Mouse (Mus musculus): Measurements from ENCODE around the gene Otop1. TPM values are rescaled to one million over a fixed set of nuclear protein-coding genes. Genes with fewer than 3 reads are reported as not detected.

Otop1 gene
- total RNA-seq, 1 experiment = 1.5 TPM

GRCm38 (mm10) chr5:38334582-38334981 lies 58.8 kb downstream of the Otop1 start:
- Histone ChIP-seq H3K27ac (ENCODE audit: insufficient read depth, low read depth, low read length, poor library complexity, severe bottlenecking) (no peak overlapping the region), H3K4me3 (ENCODE audit: insufficient read depth in 1 of 2, low read depth in 1 of 2, low read length in 2 of 2, poor library complexity in 1 of 2, severe bottlenecking in 1 of 2) (no peak overlapping the region), H3K36me3 (ENCODE audit: control insufficient read depth, insufficient read depth, low read length, poor library complexity, severe bottlenecking) (no peaks in the 10 kb centered on the region), H3K4me1 (ENCODE audit: control insufficient read depth in 2 of 2, insufficient read depth in 2 of 2, low read length in 2 of 2, poor library complexity in 1 of 2) (no peaks in the 10 kb centered on the region), H3K9me3 (ENCODE audit: control insufficient read depth, insufficient read depth, low read depth, low read length) (no peaks in the 10 kb centered on the region), H3K9ac (ENCODE audit: insufficient read depth, low read depth, low read length, poor library complexity, severe bottlenecking) (no peak overlapping the region)
- TF ChIP-seq ZNF384 (IDR thresholded peaks at IDR 0.05; ENCODE audit: low read depth, low read length) (no peak), HCFC1 (IDR thresholded peaks at IDR 0.05; ENCODE audit: borderline replicate concordance, insufficient read depth, low read length) (no peak), MAFK (IDR thresholded peaks at IDR 0.05; ENCODE audit: insufficient read depth, low read depth, low read length) (no peak), ZC3H11A (IDR thresholded peaks at IDR 0.05; ENCODE audit: borderline replicate concordance, low read depth, low read length) (no peak), CHD2 (IDR thresholded peaks at IDR 0.05; ENCODE audit: low read depth, low read length) (no peak)
- in situ Hi-C loops (cut with MboI; ENCODE audit: low sequenced_read_pairs in 2 of 2, unreplicated experiment in 2 of 2) = no loop called here
- no peak for DNase-seq (ENCODE audit: low read depth, low spot score)

GRCm38 (mm10) chr5:38343101-38343500 lies 67.3 kb downstream of the Otop1 start:
- Histone ChIP-seq H3K36me3 (ENCODE audit: control insufficient read depth, insufficient read depth, low read length, poor library complexity, severe bottlenecking) (no peaks in the 10 kb centered on the region), H3K9me3 (ENCODE audit: control insufficient read depth, insufficient read depth, low read depth, low read length) (no peaks in the 10 kb centered on the region), H3K4me3 (ENCODE audit: insufficient read depth in 1 of 2, low read depth in 1 of 2, low read length in 2 of 2, poor library complexity in 1 of 2, severe bottlenecking in 1 of 2) (no peak overlapping the region), H3K9ac (ENCODE audit: insufficient read depth, low read depth, low read length, poor library complexity, severe bottlenecking) (no peak overlapping the region), H3K4me1 (ENCODE audit: control insufficient read depth in 2 of 2, insufficient read depth in 2 of 2, low read length in 2 of 2, poor library complexity in 1 of 2) (no peaks in the 10 kb centered on the region), H3K27ac (ENCODE audit: insufficient read depth, low read depth, low read length, poor library complexity, severe bottlenecking) (no peak overlapping the region)
- in situ Hi-C loops (cut with MboI; ENCODE audit: low sequenced_read_pairs in 2 of 2, unreplicated experiment in 2 of 2) = no loop called here
- TF ChIP-seq CHD2 (IDR thresholded peaks at IDR 0.05; ENCODE audit: low read depth, low read length) = no peak
- TF ChIP-seq MAFK (IDR thresholded peaks at IDR 0.05; ENCODE audit: insufficient read depth, low read depth, low read length) = no peak
- TF ChIP-seq ZNF384 (IDR thresholded peaks at IDR 0.05; ENCODE audit: low read depth, low read length) = no peak
- TF ChIP-seq HCFC1 (IDR thresholded peaks at IDR 0.05; ENCODE audit: borderline replicate concordance, insufficient read depth, low read length) = no peak
- TF ChIP-seq ZC3H11A (IDR thresholded peaks at IDR 0.05; ENCODE audit: borderline replicate concordance, low read depth, low read length) = no peak
- no peak for DNase-seq (ENCODE audit: low read depth, low spot score)

DNA sequence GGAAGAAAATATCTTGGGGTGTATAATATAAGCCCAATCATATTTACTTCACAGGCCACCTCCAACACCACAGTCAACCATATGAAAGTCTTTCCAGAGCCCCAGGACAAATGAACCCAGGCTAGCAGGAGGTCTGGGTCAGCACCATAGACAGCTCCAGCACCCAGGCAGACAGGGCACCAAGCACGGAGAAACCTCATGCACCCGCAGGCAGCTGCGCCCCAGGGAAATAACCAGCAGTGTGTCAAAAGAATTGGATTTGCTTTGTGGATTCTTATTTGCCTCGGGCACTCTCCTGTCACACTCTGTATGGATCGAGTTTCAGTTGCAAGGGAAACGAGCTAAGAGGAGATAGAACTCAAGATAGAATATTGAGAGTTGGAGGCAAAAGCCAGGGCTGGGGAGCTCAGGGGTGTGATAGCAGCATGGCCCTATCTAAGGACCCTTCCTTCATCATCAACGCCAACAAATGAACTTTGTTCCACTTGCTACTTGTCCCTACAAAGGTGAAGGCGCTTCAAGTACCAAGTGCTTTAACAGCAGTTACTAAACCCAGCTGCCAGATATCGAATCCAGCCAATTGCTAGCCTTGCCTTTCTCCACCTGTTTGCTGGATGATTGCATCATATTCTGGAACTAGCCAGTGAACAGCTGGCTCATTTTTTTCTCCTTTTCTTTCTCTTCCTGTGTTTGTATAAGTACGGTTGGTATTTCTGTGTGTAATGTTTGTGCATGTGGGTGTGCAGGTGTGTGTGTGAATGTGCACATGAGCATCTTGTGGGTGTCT lies 71.1 kb downstream of the Otop1 start:
- Histone ChIP-seq H3K9me3 (ENCODE audit: control insufficient read depth, insufficient read depth, low read depth, low read length) (no peaks in the 10 kb centered on the region), H3K4me1 (ENCODE audit: control insufficient read depth in 2 of 2, insufficient read depth in 2 of 2, low read length in 2 of 2, poor library complexity in 1 of 2) (no peaks in the 10 kb centered on the region), H3K36me3 (ENCODE audit: control insufficient read depth, insufficient read depth, low read length, poor library complexity, severe bottlenecking) (no peaks in the 10 kb centered on the region), H3K4me3 (ENCODE audit: insufficient read depth in 1 of 2, low read depth in 1 of 2, low read length in 2 of 2, poor library complexity in 1 of 2, severe bottlenecking in 1 of 2) (no peak overlapping the region), H3K27ac (ENCODE audit: insufficient read depth, low read depth, low read length, poor library complexity, severe bottlenecking) (no peak overlapping the region), H3K9ac (ENCODE audit: insufficient read depth, low read depth, low read length, poor library complexity, severe bottlenecking) (no peak overlapping the region)
- peak; percentile 46 for DNase-seq (ENCODE audit: low read depth, low spot score)
- in situ Hi-C loops (cut with MboI; ENCODE audit: low sequenced_read_pairs in 2 of 2, unreplicated experiment in 2 of 2) = no loop called here
- TF ChIP-seq MAFK (IDR thresholded peaks at IDR 0.05; ENCODE audit: insufficient read depth, low read depth, low read length) (no peak), CHD2 (IDR thresholded peaks at IDR 0.05; ENCODE audit: low read depth, low read length) (no peak), HCFC1 (IDR thresholded peaks at IDR 0.05; ENCODE audit: borderline replicate concordance, insufficient read depth, low read length) (no peak)

GRCm38 (mm10) chr5:38350351-38350929 lies 74.7 kb downstream of the Otop1 start:
- DNase-seq (ENCODE audit: low read depth, low spot score) = peak; percentile 4

More at GRCm38 (mm10) chr5:38350351-38350929, 74.7 kb downstream of the Otop1 start:
- no peak overlapping the region for H3K27ac ChIP-seq (ENCODE audit: insufficient read depth, low read depth, low read length, poor library complexity, severe bottlenecking)
- no peak overlapping the region for H3K4me3 ChIP-seq (ENCODE audit: insufficient read depth in 1 of 2, low read depth in 1 of 2, low read length in 2 of 2, poor library complexity in 1 of 2, severe bottlenecking in 1 of 2)
- H3K9ac ChIP-seq (ENCODE audit: insufficient read depth, low read depth, low read length, poor library complexity, severe bottlenecking) = no peak overlapping the region
- in situ Hi-C loops (cut with MboI; ENCODE audit: low sequenced_read_pairs in 2 of 2, unreplicated experiment in 2 of 2) = no loop called here
- no peaks in the 10 kb centered on the region for H3K36me3 ChIP-seq (ENCODE audit: control insufficient read depth, insufficient read depth, low read length, poor library complexity, severe bottlenecking)
- H3K9me3 ChIP-seq (ENCODE audit: control insufficient read depth, insufficient read depth, low read depth, low read length) = no peaks in the 10 kb centered on the region
- H3K4me1 ChIP-seq (ENCODE audit: control insufficient read depth in 2 of 2, insufficient read depth in 2 of 2, low read length in 2 of 2, poor library complexity in 1 of 2) = no peaks in the 10 kb centered on the region
- TF ChIP-seq MAFK (IDR thresholded peaks at IDR 0.05; ENCODE audit: insufficient read depth, low read depth, low read length) (no peak), HCFC1 (IDR thresholded peaks at IDR 0.05; ENCODE audit: borderline replicate concordance, insufficient read depth, low read length) (no peak), CHD2 (IDR thresholded peaks at IDR 0.05; ENCODE audit: low read depth, low read length) (no peak), ZC3H11A (IDR thresholded peaks at IDR 0.05; ENCODE audit: borderline replicate concordance, low read depth, low read length) (no peak), ZNF384 (IDR thresholded peaks at IDR 0.05; ENCODE audit: low read depth, low read length) (no peak)

Other genes starting within 250 kb of the Otop1 start
- 11.0 and 16.8 TPM in 2 replicates for gene Stx18, start 237.2 kb upstream of the Otop1 start, total RNA-seq (2012; rRNA removed)
- gene Nsg1, start 116.1 kb upstream of the Otop1 start, total RNA-seq (2012; rRNA removed) = 2.9 and 5.0 TPM in 2 replicates
- gene Zbtb49, start 55.5 kb upstream of the Otop1 start, total RNA-seq (2012; rRNA removed) = 18.3 and 23.8 TPM in 2 replicates
- 93.2 and 124 TPM in 2 replicates for gene Lyar, start 55.5 kb upstream of the Otop1 start, total RNA-seq (2012; rRNA removed)
- gene Tmem128, start 15.8 kb upstream of the Otop1 start, total RNA-seq (2012; rRNA removed) = 47.7 and 62.5 TPM in 2 replicates
- not detected in 2 replicates for gene Drd5, start 43.4 kb downstream of the Otop1 start, total RNA-seq (2012; rRNA removed)
- gene Slc2a9, start 227.2 kb downstream of the Otop1 start, total RNA-seq (2012; rRNA removed) = 0.71 and 0.74 TPM in 2 replicates